Mouse (Mus musculus) subcutaneous adipose tissue, adult 2 months (tissue): ENCODE data around the gene Bnip3. TPM values are rescaled to one million over a fixed set of nuclear protein-coding genes. Genes with fewer than 3 reads are reported as not detected.

Experiments
- polyA plus RNA-seq: library from polyadenylated mRNA; depleted of rRNA; stranded (reverse); fragments of >200 nt; gene quantifications from 2 replicates; pipeline ENCODE4 v1.2.3, GENCODE M21; 2012; ENCODE audit warnings: low replicate concordance; rRNA removed

The Bnip3 gene
- 47.3 and 238 TPM in 2 replicates for polyA plus RNA-seq

GRCm38 (mm10) chr7:138909277-138910192 lies at the start of gene Bnip3:
TSS of gene Bnip3 (minus strand) at chr7:138909519.

GRCm38 (mm10) chr7:138940612-138941461 lies 31.5 kb upstream of the Bnip3 start, which contains the start of gene Jakmip3:
TSS of gene Jakmip3 (plus strand) at chr7:138940730.

GRCm38 (mm10) chr7:138845544-138846391 lies 63.6 kb downstream of the Bnip3 start, which contains the start of the genes Ppp2r2d and Mapk1ip1:
TSS of gene Ppp2r2d (plus strand) at chr7:138846079.
TSS of gene Mapk1ip1 (minus strand) at chr7:138846273.

Other genes with a start within 250 kb of the Bnip3 start
- 31.7 and 35.2 TPM in 2 replicates for gene Ppp2r2d, start 63.4 kb downstream of the Bnip3 start, polyA plus RNA-seq
- gene Mapk1ip1, start 63.2 kb downstream of the Bnip3 start, polyA plus RNA-seq: 63.3 and 68.2 TPM in 2 replicates
- gene Jakmip3, start 31.2 kb upstream of the Bnip3 start, polyA plus RNA-seq: 0.54 and 2.3 TPM in 2 replicates
- gene Dpysl4, start 176.5 kb upstream of the Bnip3 start, polyA plus RNA-seq: 0.30 and 10.3 TPM in 2 replicates